Mouse (Mus musculus): ENCODE measurements around the gene Plscr2.

DNA sequence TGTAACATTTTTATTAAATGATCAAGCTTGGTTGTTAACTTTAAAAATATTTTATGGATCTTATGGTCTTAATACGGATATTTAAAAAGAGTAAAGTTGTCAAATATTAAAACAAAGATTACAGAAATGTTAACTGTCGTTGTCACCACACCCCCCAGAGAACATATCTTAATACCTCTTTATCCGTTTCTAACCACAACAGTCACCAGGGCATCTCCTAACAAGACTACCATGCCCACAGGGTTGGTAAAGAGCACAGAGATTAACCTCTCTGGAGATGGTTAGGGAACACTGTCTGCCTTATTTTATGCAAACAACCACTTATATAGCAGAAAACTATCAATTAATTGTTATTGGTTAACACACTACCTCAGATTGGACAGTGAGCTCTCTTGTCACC, 48.6 kb upstream of the Plscr2 start:
- TF ChIP-seq TAL1 (IDR thresholded peaks at IDR 0.05; ENCODE audit: low read length) (no peak), GATA1 (IDR thresholded peaks at IDR 0.05; ENCODE audit: low read length) (no peak)

Data from erythroblast, embryonic 14.5 days (primary cell).